Mouse (Mus musculus) lung, postnatal 0 days (tissue): Measurements from ENCODE around the gene Prap1. TPM values are rescaled to one million over a fixed set of nuclear protein-coding genes. Genes with fewer than 3 reads are reported as not detected.

Source experiments
- ATAC-seq: fragments of 200-750 bp; cut with Nextera tagmentation; 2 replicates; pipeline ENCODE4 v1.8.0; 2017; ENCODE audit warnings: moderate library complexity
- DNase-seq: peaks from one replicate; pipeline ENCODE4 v3.0.0-alpha.2; 2016; ENCODE audit warnings: low spot score
- H3K27ac ChIP-seq: fragments of 300-500 bp; sonication (generic); 2 replicates; pipeline ENCODE4 v1.5.1; 2014; ENCODE audit warnings: antibody characterized with exemption, mild to moderate bottlenecking, low read length, mixed read lengths
- H3K27me3 ChIP-seq: fragments of 300-500 bp; sonication (generic); replicated peaks from 2 replicates; pipeline ENCODE4 v1.6.1; 2014; ENCODE audit warnings: low read length, mixed read lengths; ENCODE audit not compliant: insufficient read depth
- H3K36me3 ChIP-seq: fragments of 300-500 bp; sonication (generic); 2 replicates; pipeline ENCODE4 v1.6.1; 2014; ENCODE audit warnings: low read length, mixed read lengths; ENCODE audit not compliant: insufficient read depth
- H3K4me1 ChIP-seq: fragments of 300-500 bp; sonication (generic); 2 replicates; pipeline ENCODE4 v1.6.1; 2014; ENCODE audit warnings: antibody characterized with exemption, low read depth, low read length, mixed read lengths; ENCODE audit not compliant: insufficient read depth
- H3K4me2 ChIP-seq: fragments of 300-500 bp; sonication (generic); replicated peaks from 2 replicates; pipeline ENCODE4 v1.6.1; 2014; ENCODE audit warnings: low read depth, mild to moderate bottlenecking, low read length, moderate library complexity, mixed read lengths
- H3K4me3 ChIP-seq: fragments of 300-500 bp; sonication (generic); 2 replicates; pipeline ENCODE4 v1.5.1; 2014; ENCODE audit warnings: low read depth, low read length
- H3K9ac ChIP-seq: fragments of 300-500 bp; sonication (generic); replicated peaks from 2 replicates; pipeline ENCODE4 v1.6.1; 2014; ENCODE audit warnings: low read depth, mild to moderate bottlenecking
- H3K9me3 ChIP-seq: fragments of 300-500 bp; sonication (generic); 2 replicates; pipeline ENCODE4 v1.6.1; 2016; ENCODE audit warnings: low read length, mixed read lengths
- CTCF ChIP-seq: IDR thresholded peaks from 2 replicates; pipeline ENCODE4 v1.5.1; 2016; ENCODE audit warnings: antibody characterized with exemption, mild to moderate bottlenecking
- EP300 ChIP-seq: IDR thresholded peaks from 2 replicates; pipeline ENCODE4 v1.6.1; 2016; ENCODE audit warnings: antibody characterized with exemption, mild to moderate bottlenecking, control low read depth
- WGBS: fragments of 180-500 bp; shearing (Covaris S2); extraction: QIAGEN DNeasy Blood & Tissue Kit; methylation state at CpG from one replicate; pipeline ENCODE4 v1.1.7; 2014; 5-methylcytosine and 5-hydroxymethylcytosine counted together
- polyA plus RNA-seq: library from polyadenylated mRNA; unstranded; fragments of >200 nt; fragmentation: Nextera tagmentation; extraction: Ambion mirVana; gene quantifications from 2 replicates; pipeline ENCODE4 v1.2.1, GENCODE M21; 2015

Prap1 gene
- polyA plus RNA-seq, 1 experiment from 2014 or later: not detected

- H3K9ac ChIP-seq: peak within 1 kb of the TSS; percentile 66
- H3K4me2 ChIP-seq: peak within 1 kb of the TSS; percentile 80
- TF ChIP-seq EP300 (no peak), CTCF (peak; percentile 6; the same call in 1 of the 2 replicates)
- peak; percentile 99 for ATAC-seq
- H3K9me3 ChIP-seq: no peaks in the 10 kb centered on the region
- 2% methylated on average over 35 of the region's 39 CpGs for WGBS
- H3K27ac ChIP-seq: peak within 1 kb of the TSS; percentile 69
- H3K36me3 ChIP-seq: no peaks in the 10 kb centered on the region
- peak within 1 kb of the TSS; percentile 64 for H3K4me3 ChIP-seq
- peaks cover 3% of the 10 kb centered on the region; the same call in 1 of the 2 replicates for H3K4me1 ChIP-seq
- peak; percentile 96 for DNase-seq
- H3K27me3 ChIP-seq: no peaks in the 10 kb centered on the region
Measured at GRCm38 (mm10) chr7:140137135-140138020, 44.2 kb downstream of the Prap1 start, which contains the start of gene Mtg1. Mtg1 (plus strand) TSS chr7:140137564.

- Histone ChIP-seq H3K4me3 (peak overlapping the region; percentile 64), H3K27me3 (no peaks in the 10 kb centered on the region), H3K27ac (peak overlapping the region; percentile 69), H3K9me3 (no peaks in the 10 kb centered on the region), H3K36me3 (no peaks in the 10 kb centered on the region), H3K4me2 (peak overlapping the region; percentile 80), H3K4me1 (peaks cover 3% of the 10 kb centered on the region; the same call in 1 of the 2 replicates), H3K9ac (peak overlapping the region; percentile 66)
- WGBS: under 1% methylated on average over 8 of the region's 8 CpGs
- no peak for TF ChIP-seq CTCF
- no peak for TF ChIP-seq EP300
- no peak for ATAC-seq
- no peak for DNase-seq
Measured at GRCm38 (mm10) chr7:140138021-140138310, 44.8 kb downstream of the Prap1 start.

- TF ChIP-seq EP300: no peak
- peak; percentile 86 for TF ChIP-seq CTCF
- H3K4me3 ChIP-seq: no peak overlapping the region
- ATAC-seq (0 out of 2 replicates have a peak, but pooled peaks have one; percentile 18), DNase-seq (peak; percentile 85)
- no peaks in the 10 kb centered on the region for H3K36me3 ChIP-seq
- no peaks in the 10 kb centered on the region for H3K27me3 ChIP-seq
- no peaks in the 10 kb centered on the region for H3K9me3 ChIP-seq
- H3K9ac ChIP-seq: no peak overlapping the region
- 4% methylated on average over 14 of the region's 14 CpGs for WGBS
- H3K4me2 ChIP-seq: no peak overlapping the region
- H3K27ac ChIP-seq: no peak overlapping the region
- peaks cover 3% of the 10 kb centered on the region; the same call in 1 of the 2 replicates for H3K4me1 ChIP-seq
Measured at GRCm38 (mm10) chr7:140141350-140141749, 48.2 kb downstream of the Prap1 start.

GRCm38 (mm10) chr7:140144550-140144949, 51.4 kb downstream of the Prap1 start:
- H3K9me3 ChIP-seq: no peaks in the 10 kb centered on the region

More at GRCm38 (mm10) chr7:140144550-140144949, 51.4 kb downstream of the Prap1 start:
- no peak overlapping the region for H3K4me3 ChIP-seq
- H3K27me3 ChIP-seq: no peaks in the 10 kb centered on the region
- no peak overlapping the region for H3K4me2 ChIP-seq
- no peak for DNase-seq
- TF ChIP-seq EP300: no peak
- no peak for TF ChIP-seq CTCF
- WGBS: 82% methylated on average over 4 of the region's 4 CpGs
- H3K4me1 ChIP-seq: no peaks in the 10 kb centered on the region
- no peak overlapping the region for H3K9ac ChIP-seq
- no peak for ATAC-seq
- H3K27ac ChIP-seq: no peak overlapping the region
- H3K36me3 ChIP-seq: no peaks in the 10 kb centered on the region

Other genes starting within 250 kb of the Prap1 start
- 0.97 and 0.98 TPM in 2 replicates for gene Kndc1, start 198.7 kb upstream of the Prap1 start, polyA plus RNA-seq
- gene Utf1, start 149.6 kb upstream of the Prap1 start, polyA plus RNA-seq: not detected in 2 replicates
- gene 6430531B16Rik, start 114.6 kb upstream of the Prap1 start, polyA plus RNA-seq: 5.6 and 7.3 TPM in 2 replicates
- 5.8 and 7.0 TPM in 2 replicates for gene Adam8, start 100.8 kb upstream of the Prap1 start, polyA plus RNA-seq
- 21.5 and 23.0 TPM in 2 replicates for gene Zfp511, start 57.0 kb upstream of the Prap1 start, polyA plus RNA-seq
- 20.8 and 22.4 TPM in 2 replicates for gene Tubgcp2, start 56.7 kb upstream of the Prap1 start, polyA plus RNA-seq
- not detected in 2 replicates for gene Msx3, start 44.3 kb upstream of the Prap1 start, polyA plus RNA-seq
- gene Caly, start 10.8 kb upstream of the Prap1 start, polyA plus RNA-seq: 0.29 TPM in 2 replicates
- 18.8 and 19.0 TPM in 2 replicates for gene Fuom, start 9.0 kb downstream of the Prap1 start, polyA plus RNA-seq
- 16.1 and 17.3 TPM in 2 replicates for gene Paox, start 22.4 kb downstream of the Prap1 start, polyA plus RNA-seq
- gene Echs1, start 23.1 kb downstream of the Prap1 start, polyA plus RNA-seq: 129 and 133 TPM in 2 replicates
- gene Mtg1, start 44.2 kb downstream of the Prap1 start, polyA plus RNA-seq: 15.9 and 20.7 TPM in 2 replicates
- gene Sprn, start 61.5 kb downstream of the Prap1 start, polyA plus RNA-seq: 0.10 and 0.19 TPM in 2 replicates
- not detected in 2 replicates for gene Olfr522, start 71.4 kb downstream of the Prap1 start, polyA plus RNA-seq
- gene Olfr523, start 79.8 kb downstream of the Prap1 start, polyA plus RNA-seq: not detected in 2 replicates
- not detected in 2 replicates for gene Olfr524, start 112.6 kb downstream of the Prap1 start, polyA plus RNA-seq
- gene Cd163l1, start 124.9 kb downstream of the Prap1 start, polyA plus RNA-seq: 0.23 and 0.56 TPM in 2 replicates
- 0.05 TPM in 1 of 2 replicates, not detected in the other for gene 5830411N06Rik, start 153.9 kb downstream of the Prap1 start, polyA plus RNA-seq
- not detected in 2 replicates for gene Olfr525, start 227.5 kb downstream of the Prap1 start, polyA plus RNA-seq
- not detected in 2 replicates for gene Olfr527, start 240.6 kb downstream of the Prap1 start, polyA plus RNA-seq